Mouse (Mus musculus): ENCODE measurements around the gene Ifi211.
"Not testable (repeated sequence)": the region's sequence is repeated elsewhere in the genome, so short reads cannot be mapped to it uniquely, and the experiment has no call there.

Ifi211 gene

GRCm38 (mm10) chr1:173912548-173913255 lies at the start of gene Ifi211:
Gene Ifi211, minus strand, starts transcription at chr1:173913046.
- DNase-seq (ENCODE audit: low spot score in 2 of 2): not testable (repeated sequence)

GRCm38 (mm10) chr1:173961491-173961890 lies 48.6 kb upstream of the Ifi211 start:
- not testable (repeated sequence) for DNase-seq (ENCODE audit: low spot score in 2 of 2)

- DNase-seq (ENCODE audit: low spot score in 2 of 2): not testable (repeated sequence)
Measured at GRCm38 (mm10) chr1:173959998-173960397, 47.2 kb upstream of the Ifi211 start.

- DNase-seq (ENCODE audit: low spot score in 2 of 2): not testable (repeated sequence)
Measured at GRCm38 (mm10) chr1:173955839-173956527, 43.1 kb upstream of the Ifi211 start.

DNA sequence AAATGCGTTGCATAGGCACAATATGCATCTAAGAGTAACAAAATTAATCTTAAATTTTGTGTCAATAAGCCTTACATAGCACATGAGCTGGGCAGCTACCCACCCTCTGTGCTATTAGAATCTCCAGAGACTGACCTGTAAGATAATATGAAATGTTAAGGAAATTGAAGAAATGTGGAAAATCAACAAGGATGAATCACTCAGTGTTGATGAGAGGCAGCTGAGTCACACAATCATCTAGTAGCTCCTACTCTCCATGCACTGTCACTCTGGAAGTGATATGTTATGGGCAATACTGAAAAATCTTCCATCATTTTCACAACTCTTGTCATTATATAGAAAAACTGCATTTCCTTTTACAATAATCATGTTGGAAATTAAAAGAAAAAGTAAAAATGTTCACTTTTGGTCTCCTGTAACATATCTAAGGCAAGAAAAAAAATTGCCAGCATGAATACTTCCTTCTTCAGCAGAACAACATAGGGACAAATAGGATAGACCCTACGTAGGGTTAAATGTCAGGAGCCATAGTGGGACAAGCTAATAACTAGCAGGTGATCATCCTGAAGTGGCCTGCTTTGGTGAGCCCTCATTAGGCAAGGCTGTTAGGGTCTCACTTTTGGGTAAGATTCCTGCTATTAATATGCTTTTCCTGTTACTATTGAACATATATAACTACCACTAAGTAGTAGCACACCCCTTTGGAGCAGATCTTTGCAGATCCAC lies 42.4 kb upstream of the Ifi211 start:
- DNase-seq (ENCODE audit: low spot score in 2 of 2): no peak

DNA sequence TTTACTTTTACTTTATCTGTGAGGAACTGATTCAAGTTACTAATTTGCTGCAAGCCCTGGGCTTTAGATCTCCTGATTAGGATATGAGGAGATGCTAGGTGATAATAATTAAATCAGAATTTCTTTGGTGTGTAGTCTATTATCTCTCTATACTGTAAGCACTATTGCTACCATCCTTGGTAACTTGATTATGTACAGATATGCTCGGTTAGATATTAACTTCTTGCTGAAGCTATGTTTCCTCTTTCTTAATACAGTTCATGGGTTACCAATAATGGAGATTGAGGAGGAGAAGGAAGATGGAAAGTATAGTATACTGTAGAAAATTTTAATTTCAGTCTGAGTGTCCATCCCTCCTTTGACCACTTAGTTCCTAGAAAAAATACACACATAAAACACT lies 40.7 kb upstream of the Ifi211 start:
- no peak for DNase-seq (ENCODE audit: low spot score in 2 of 2)

GRCm38 (mm10) chr1:173949044-173949443 lies 36.2 kb upstream of the Ifi211 start:
- not testable (repeated sequence) for DNase-seq (ENCODE audit: low spot score in 2 of 2)

GRCm38 (mm10) chr1:173942780-173943066 lies 29.9 kb upstream of the Ifi211 start:
- DNase-seq (ENCODE audit: low spot score in 2 of 2): not testable (repeated sequence)

GRCm38 (mm10) chr1:173941924-173942779 lies 29.3 kb upstream of the Ifi211 start, which contains the start of the genes Mndal and Ifi203:
Gene Mndal, minus strand, starts transcription at chr1:173942491.
Gene Ifi203, minus strand, starts transcription at chr1:173942672.
- not testable (repeated sequence) for DNase-seq (ENCODE audit: low spot score in 2 of 2)

DNA sequence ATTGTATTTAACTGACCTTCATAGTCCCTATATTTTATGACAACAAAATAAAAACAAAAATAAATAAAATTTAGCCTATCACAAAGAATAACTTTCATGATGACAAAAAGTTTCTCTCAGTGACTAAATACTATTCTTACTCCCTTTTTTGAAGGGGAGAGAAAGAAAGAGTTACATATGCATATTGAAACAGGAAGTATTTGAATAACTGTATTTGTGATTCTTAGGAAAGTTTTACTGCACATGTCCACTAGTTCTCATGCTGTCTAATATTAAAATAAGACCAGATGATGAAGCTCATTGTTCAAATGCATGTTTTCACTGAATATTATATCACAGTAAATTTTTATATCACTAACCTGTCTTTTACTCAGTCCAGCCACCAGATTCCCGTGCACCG lies 28.7 kb upstream of the Ifi211 start:
- not testable (repeated sequence) for DNase-seq (ENCODE audit: low spot score in 2 of 2)

GRCm38 (mm10) chr1:173919279-173919678 lies 6.4 kb upstream of the Ifi211 start:
- DNase-seq (ENCODE audit: low spot score in 2 of 2): not testable (repeated sequence)

- no peak for DNase-seq (ENCODE audit: low spot score in 2 of 2)
Measured at GRCm38 (mm10) chr1:173914559-173914958, 1.7 kb upstream of the Ifi211 start.

DNA sequence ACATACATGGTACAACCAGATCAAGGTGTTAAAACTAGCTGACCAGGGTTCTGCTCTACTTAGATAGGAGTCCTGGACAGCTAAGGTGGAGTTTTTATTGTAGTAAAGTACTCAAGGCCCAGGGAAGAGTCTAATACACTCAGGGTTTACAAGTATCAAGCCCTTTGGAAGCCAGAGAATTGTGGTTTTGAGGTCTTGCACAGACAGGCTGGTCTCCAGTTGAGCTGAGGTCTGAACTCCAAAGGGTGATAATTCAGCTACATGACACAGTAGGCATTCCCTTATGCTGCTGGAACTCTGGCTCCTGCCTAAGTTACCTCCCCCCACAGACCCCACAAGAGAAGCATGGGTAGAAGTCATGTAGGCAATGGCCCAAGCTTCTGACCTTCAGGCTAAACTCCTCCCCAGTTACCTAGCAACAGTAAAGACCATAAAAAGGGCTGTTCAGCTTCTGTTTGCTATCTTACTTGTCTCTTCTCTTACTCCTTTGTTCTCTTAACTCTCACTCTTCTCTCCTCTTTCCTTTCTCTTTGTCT lies 478 bp upstream of the Ifi211 start:
- not testable (repeated sequence) for DNase-seq (ENCODE audit: low spot score in 2 of 2)

DNA sequence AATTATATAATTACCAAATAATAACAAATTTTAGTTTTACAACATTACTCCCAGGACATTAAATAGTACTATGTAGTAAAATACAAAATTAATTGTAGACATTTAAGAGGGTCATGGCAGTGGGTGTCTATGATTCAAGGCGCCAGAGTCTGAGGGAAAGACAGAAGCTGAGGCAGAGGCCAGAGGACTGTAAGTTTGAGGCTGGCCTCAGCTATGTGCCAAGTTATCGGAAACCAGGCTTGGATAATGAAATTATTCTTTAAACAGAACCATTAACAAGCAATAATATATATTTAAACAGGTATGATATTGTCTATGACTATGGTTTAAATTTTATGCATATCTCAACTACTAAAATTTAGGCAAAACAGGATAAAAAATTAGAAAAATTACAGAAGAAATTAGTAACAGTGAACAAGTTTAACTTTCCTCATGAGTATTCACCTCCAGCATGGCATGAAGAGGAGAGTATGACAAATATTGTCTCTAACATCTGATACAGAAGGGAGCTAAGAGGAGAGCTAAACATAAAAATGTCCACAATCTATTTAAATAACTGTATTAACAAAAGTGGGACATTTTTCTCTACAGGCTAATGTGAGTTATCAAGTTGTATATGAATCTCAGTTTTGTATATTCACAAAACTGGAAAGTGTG lies 910 bp downstream of the Ifi211 start:
- DNase-seq (ENCODE audit: low spot score in 2 of 2): no peak

DNA sequence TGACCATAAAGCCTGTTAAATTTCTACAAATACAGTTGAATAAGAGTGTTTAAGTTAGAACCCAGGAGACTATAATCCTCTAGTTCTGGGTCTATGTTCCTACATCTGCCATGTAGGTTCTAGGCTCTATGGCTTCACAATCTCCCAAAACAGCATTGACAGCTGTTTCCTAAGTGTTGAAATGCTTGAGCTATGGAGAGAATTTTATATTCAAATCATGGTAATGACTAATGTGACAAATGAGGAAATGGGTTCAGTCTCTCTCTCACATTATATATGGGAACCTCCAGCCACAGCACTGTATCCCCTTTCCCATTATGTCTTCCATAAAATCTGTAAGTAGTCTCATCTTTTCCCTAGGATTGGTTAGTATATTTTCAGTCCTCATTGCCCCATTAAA lies 4.5 kb downstream of the Ifi211 start:
- DNase-seq (ENCODE audit: low spot score in 2 of 2): not testable (repeated sequence)

GRCm38 (mm10) chr1:173905885-173906284 lies 7.0 kb downstream of the Ifi211 start:
- not testable (repeated sequence) for DNase-seq (ENCODE audit: low spot score in 2 of 2)

DNA sequence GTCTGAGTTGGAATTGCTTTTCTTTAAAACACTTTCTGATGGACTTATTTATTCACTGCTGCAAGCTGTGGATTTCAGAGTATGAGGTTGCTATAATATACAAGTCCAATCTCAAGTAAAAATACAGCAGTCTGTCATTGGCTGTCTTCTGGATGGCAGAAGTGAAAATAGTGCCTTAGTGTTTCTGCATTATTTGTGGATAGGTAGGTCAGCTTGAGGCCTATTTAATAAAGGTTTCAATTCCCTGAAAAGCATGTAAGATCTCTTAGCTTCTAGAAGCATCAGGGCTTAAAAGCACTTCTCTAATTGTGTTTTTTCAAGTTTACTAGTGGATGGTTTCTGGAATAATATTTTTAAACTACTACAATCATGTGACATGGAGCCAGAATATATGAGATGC lies 23.1 kb downstream of the Ifi211 start:
- DNase-seq (ENCODE audit: low spot score in 2 of 2): not testable (repeated sequence)

DNA sequence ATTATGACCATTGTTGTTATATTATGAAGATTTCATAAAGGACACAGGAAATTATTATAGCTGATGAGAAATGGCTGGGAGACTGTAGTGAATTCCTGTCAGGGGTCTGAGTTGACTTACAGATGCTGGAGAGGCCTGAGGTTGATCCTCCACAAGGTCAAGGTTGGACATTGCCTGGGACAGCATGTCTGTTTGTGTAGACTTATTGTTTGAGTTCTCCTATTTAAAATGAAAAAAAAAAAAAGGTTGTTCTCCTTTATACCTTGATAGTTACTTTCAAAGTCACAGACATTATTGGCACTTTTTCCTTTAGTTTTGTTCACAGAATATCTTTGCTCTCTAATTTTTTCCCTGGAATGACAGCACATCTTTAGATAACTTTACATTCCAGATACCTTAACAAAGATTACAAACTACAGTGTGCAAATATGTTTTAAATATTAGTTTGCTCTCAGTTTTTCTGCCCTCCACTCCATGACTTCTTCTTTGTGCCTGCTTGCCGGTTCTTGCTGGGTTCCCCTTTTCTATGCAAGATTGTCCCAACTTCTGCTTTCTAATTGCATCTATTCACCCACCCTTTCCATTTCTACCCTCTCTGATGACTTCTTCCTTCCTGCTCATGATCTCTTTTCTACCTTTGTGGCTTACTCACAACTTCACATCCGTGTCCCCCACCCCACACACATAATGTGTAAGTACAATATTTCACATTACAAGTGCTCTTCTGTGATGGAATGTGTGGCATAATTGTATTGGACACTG lies 25.6 kb downstream of the Ifi211 start:
- DNase-seq (ENCODE audit: low spot score in 2 of 2): not testable (repeated sequence)

DNA sequence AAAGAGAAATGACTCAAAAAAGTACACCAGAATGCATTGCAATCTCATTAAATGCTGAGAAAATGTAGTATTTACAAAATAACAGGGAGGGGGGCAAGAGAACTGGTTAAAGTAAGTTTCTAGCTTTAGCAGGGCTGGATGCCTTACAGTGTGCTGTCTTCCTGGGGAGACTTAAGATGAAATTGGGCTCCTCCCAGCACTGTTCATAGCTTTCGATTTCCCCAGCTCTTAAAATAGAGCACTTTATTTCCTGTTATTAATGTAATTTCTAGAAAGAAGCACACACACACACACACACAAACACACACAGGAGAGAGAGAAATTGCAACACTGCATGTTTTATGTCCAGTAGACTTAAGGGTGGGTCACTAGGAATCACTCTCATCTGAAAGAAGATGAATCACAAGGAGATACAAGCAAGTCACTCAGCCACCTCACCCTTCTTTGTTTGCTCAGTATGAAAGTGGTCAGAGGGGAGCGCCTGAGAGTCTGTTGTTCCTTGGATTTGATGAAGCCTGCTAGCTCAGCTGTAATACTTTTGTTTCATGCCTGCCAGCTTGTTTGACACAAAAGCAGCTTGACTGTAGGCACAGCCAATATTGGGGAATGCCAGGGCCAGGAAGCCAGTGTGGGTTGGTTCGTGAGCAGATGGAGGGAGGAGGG lies 32.7 kb downstream of the Ifi211 start:
- DNase-seq (ENCODE audit: low spot score in 2 of 2): not testable (repeated sequence)

Data from spleen, postnatal 10 days (tissue).